Mouse (Mus musculus): ENCODE measurements around the gene Atp1b1. TPM values are rescaled to one million over a fixed set of nuclear protein-coding genes. Genes with fewer than 3 reads are reported as not detected.

Atp1b1 gene
- polyA plus RNA-seq, 1 experiment from 2014 or later, result 184 TPM

GRCm38 (mm10) chr1:164457531-164458244 is 467 bp downstream of the Atp1b1 start:
- peaks cover 5% of the 10 kb centered on the region; the same call in 1 of the 2 replicates for H3K36me3 ChIP-seq (ENCODE audit: control insufficient read depth, insufficient read depth, low read length)
- no peaks in the 10 kb centered on the region for H3K27me3 ChIP-seq (replicated peaks; ENCODE audit: control insufficient read depth, insufficient read depth, low read length)
- ATAC-seq, result peak; percentile 64
- peak overlapping the region; percentile 53 for H3K4me2 ChIP-seq (ENCODE audit: low read depth, low read length)
- H3K9me3 ChIP-seq (ENCODE audit: control insufficient read depth, low read length), result no peaks in the 10 kb centered on the region
- H3K4me1 ChIP-seq (ENCODE audit: control insufficient read depth, insufficient read depth, low read length), result peaks cover 7% of the 10 kb centered on the region; the same call in 1 of the 2 replicates
- H3K27ac ChIP-seq (ENCODE audit: low read length), result peak overlapping the region; percentile 93
- WGBS, result under 1% methylated on average over 64 of the region's 76 CpGs
- peak overlapping the region; percentile 66 for H3K4me3 ChIP-seq (ENCODE audit: low read length)
- peak overlapping the region; percentile 89 for H3K9ac ChIP-seq (ENCODE audit: low read depth, low read length)

GRCm38 (mm10) chr1:164456731-164457130 is 1.4 kb downstream of the Atp1b1 start:
- no peaks in the 10 kb centered on the region for H3K9me3 ChIP-seq (ENCODE audit: control insufficient read depth, low read length)
- peak overlapping the region; percentile 89 for H3K9ac ChIP-seq (ENCODE audit: low read depth, low read length)
- peak overlapping the region; percentile 53 for H3K4me2 ChIP-seq (ENCODE audit: low read depth, low read length)
- ATAC-seq, result no peak
- H3K4me3 ChIP-seq (ENCODE audit: low read length), result peak overlapping the region; percentile 66
- peaks cover 5% of the 10 kb centered on the region; the same call in 1 of the 2 replicates for H3K4me1 ChIP-seq (ENCODE audit: control insufficient read depth, insufficient read depth, low read length)
- WGBS, result 3% methylated on average over 8 of the region's 8 CpGs
- H3K36me3 ChIP-seq (ENCODE audit: control insufficient read depth, insufficient read depth, low read length), result peaks cover 5% of the 10 kb centered on the region; the same call in 1 of the 2 replicates
- no peaks in the 10 kb centered on the region for H3K27me3 ChIP-seq (replicated peaks; ENCODE audit: control insufficient read depth, insufficient read depth, low read length)
- H3K27ac ChIP-seq (ENCODE audit: low read length), result peak overlapping the region; percentile 93

GRCm38 (mm10) chr1:164456065-164456464 is 2.1 kb downstream of the Atp1b1 start:
- H3K4me3 ChIP-seq (ENCODE audit: low read length), result peak overlapping the region; percentile 66
- H3K4me2 ChIP-seq (ENCODE audit: low read depth, low read length), result peak overlapping the region; percentile 53
- no peak for ATAC-seq
- 22% methylated on average over 6 of the region's 6 CpGs for WGBS
- peaks cover 5% of the 10 kb centered on the region; the same call in 1 of the 2 replicates for H3K36me3 ChIP-seq (ENCODE audit: control insufficient read depth, insufficient read depth, low read length)
- peak overlapping the region; percentile 89 for H3K9ac ChIP-seq (ENCODE audit: low read depth, low read length)
- H3K27ac ChIP-seq (ENCODE audit: low read length), result peak overlapping the region; percentile 93
- H3K27me3 ChIP-seq (replicated peaks; ENCODE audit: control insufficient read depth, insufficient read depth, low read length), result no peaks in the 10 kb centered on the region
- H3K9me3 ChIP-seq (ENCODE audit: control insufficient read depth, low read length), result no peaks in the 10 kb centered on the region
- H3K4me1 ChIP-seq (ENCODE audit: control insufficient read depth, insufficient read depth, low read length), result 0 out of 2 replicates have a peak, but pooled peaks cover 3% of the 10 kb centered on the region

- ATAC-seq, result no peak
- peak overlapping the region; percentile 93 for H3K27ac ChIP-seq (ENCODE audit: low read length)
- WGBS, result 45% methylated on average over 7 of the region's 7 CpGs
- peak overlapping the region; percentile 89 for H3K9ac ChIP-seq (ENCODE audit: low read depth, low read length)
- 0 out of 2 replicates have a peak, but pooled peaks cover 3% of the 10 kb centered on the region for H3K4me1 ChIP-seq (ENCODE audit: control insufficient read depth, insufficient read depth, low read length)
- H3K4me3 ChIP-seq (ENCODE audit: low read length), result peak overlapping the region; percentile 66
- H3K9me3 ChIP-seq (ENCODE audit: control insufficient read depth, low read length), result no peaks in the 10 kb centered on the region
- no peaks in the 10 kb centered on the region for H3K27me3 ChIP-seq (replicated peaks; ENCODE audit: control insufficient read depth, insufficient read depth, low read length)
- peak overlapping the region; percentile 53 for H3K4me2 ChIP-seq (ENCODE audit: low read depth, low read length)
- H3K36me3 ChIP-seq (ENCODE audit: control insufficient read depth, insufficient read depth, low read length), result peaks cover 5% of the 10 kb centered on the region; the same call in 1 of the 2 replicates
Measured at GRCm38 (mm10) chr1:164455614-164456013, 2.5 kb downstream of the Atp1b1 start.

- H3K36me3 ChIP-seq (ENCODE audit: control insufficient read depth, insufficient read depth, low read length), result peaks cover 9% of the 10 kb centered on the region; the same call in 1 of the 2 replicates
- peak overlapping the region; percentile 66 for H3K4me3 ChIP-seq (ENCODE audit: low read length)
- H3K4me1 ChIP-seq (ENCODE audit: control insufficient read depth, insufficient read depth, low read length), result peaks cover 6% of the 10 kb centered on the region; the same call in 1 of the 2 replicates
- no peaks in the 10 kb centered on the region for H3K27me3 ChIP-seq (replicated peaks; ENCODE audit: control insufficient read depth, insufficient read depth, low read length)
- H3K9ac ChIP-seq (ENCODE audit: low read depth, low read length), result peak overlapping the region; percentile 51
- WGBS, result 19% methylated on average over 14 of the region's 14 CpGs
- no peak for ATAC-seq
- peak overlapping the region; percentile 28; the same call in 1 of the 2 replicates for H3K27ac ChIP-seq (ENCODE audit: low read length)
- H3K9me3 ChIP-seq (ENCODE audit: control insufficient read depth, low read length), result no peaks in the 10 kb centered on the region
- H3K4me2 ChIP-seq (ENCODE audit: low read depth, low read length), result peak overlapping the region; percentile 49
Measured at GRCm38 (mm10) chr1:164454747-164455400, 3.3 kb downstream of the Atp1b1 start.

GRCm38 (mm10) chr1:164453739-164454138 is 4.4 kb downstream of the Atp1b1 start:
- 72% methylated on average over 5 of the region's 5 CpGs for WGBS
- peak overlapping the region; percentile 49 for H3K4me2 ChIP-seq (ENCODE audit: low read depth, low read length)
- peaks cover 9% of the 10 kb centered on the region; the same call in 1 of the 2 replicates for H3K4me1 ChIP-seq (ENCODE audit: control insufficient read depth, insufficient read depth, low read length)

GRCm38 (mm10) chr1:164453146-164453545 is 5.0 kb downstream of the Atp1b1 start:
- WGBS, result 83% methylated on average over 8 of the region's 8 CpGs
- Histone ChIP-seq H3K27me3 (replicated peaks; ENCODE audit: control insufficient read depth, insufficient read depth, low read length) (no peaks in the 10 kb centered on the region), H3K36me3 (ENCODE audit: control insufficient read depth, insufficient read depth, low read length) (peaks cover 9% of the 10 kb centered on the region; the same call in 1 of the 2 replicates), H3K9ac (ENCODE audit: low read depth, low read length) (no peak overlapping the region), H3K4me2 (ENCODE audit: low read depth, low read length) (0 out of 2 replicates have a peak overlapping the region, but pooled peaks have one; percentile 49), H3K9me3 (ENCODE audit: control insufficient read depth, low read length) (no peaks in the 10 kb centered on the region), H3K4me1 (ENCODE audit: control insufficient read depth, insufficient read depth, low read length) (peaks cover 9% of the 10 kb centered on the region; the same call in 1 of the 2 replicates), H3K27ac (ENCODE audit: low read length) (no peak overlapping the region), H3K4me3 (ENCODE audit: low read length) (no peak overlapping the region)
- ATAC-seq, result no peak

More at GRCm38 (mm10) chr1:164453739-164454138, 4.4 kb downstream of the Atp1b1 start:
- H3K4me3 ChIP-seq (ENCODE audit: low read length), result peak overlapping the region; percentile 66
- H3K27ac ChIP-seq (ENCODE audit: low read length), result peak overlapping the region; percentile 35; the same call in 1 of the 2 replicates
- H3K36me3 ChIP-seq (ENCODE audit: control insufficient read depth, insufficient read depth, low read length), result peaks cover 9% of the 10 kb centered on the region; the same call in 1 of the 2 replicates
- H3K27me3 ChIP-seq (replicated peaks; ENCODE audit: control insufficient read depth, insufficient read depth, low read length), result no peaks in the 10 kb centered on the region
- H3K9me3 ChIP-seq (ENCODE audit: control insufficient read depth, low read length), result no peaks in the 10 kb centered on the region
- peak overlapping the region; percentile 51 for H3K9ac ChIP-seq (ENCODE audit: low read depth, low read length)
- no peak for ATAC-seq

- Histone ChIP-seq H3K9ac (ENCODE audit: low read depth, low read length) (no peak overlapping the region), H3K27me3 (replicated peaks; ENCODE audit: control insufficient read depth, insufficient read depth, low read length) (no peaks in the 10 kb centered on the region), H3K9me3 (ENCODE audit: control insufficient read depth, low read length) (no peaks in the 10 kb centered on the region), H3K4me2 (ENCODE audit: low read depth, low read length) (no peak overlapping the region), H3K4me1 (ENCODE audit: control insufficient read depth, insufficient read depth, low read length) (peaks cover 9% of the 10 kb centered on the region; the same call in 1 of the 2 replicates), H3K4me3 (ENCODE audit: low read length) (no peak overlapping the region), H3K36me3 (ENCODE audit: control insufficient read depth, insufficient read depth, low read length) (peaks cover 9% of the 10 kb centered on the region; the same call in 1 of the 2 replicates), H3K27ac (ENCODE audit: low read length) (no peak overlapping the region)
- 78% methylated on average over 6 of the region's 6 CpGs for WGBS
- no peak for ATAC-seq
Measured at GRCm38 (mm10) chr1:164452580-164452979, 5.6 kb downstream of the Atp1b1 start.

GRCm38 (mm10) chr1:164451346-164451745 is 6.8 kb downstream of the Atp1b1 start:
- Histone ChIP-seq H3K4me1 (ENCODE audit: control insufficient read depth, insufficient read depth, low read length) (peaks cover 9% of the 10 kb centered on the region; the same call in 1 of the 2 replicates), H3K27ac (ENCODE audit: low read length) (no peak overlapping the region), H3K4me2 (ENCODE audit: low read depth, low read length) (no peak overlapping the region), H3K36me3 (ENCODE audit: control insufficient read depth, insufficient read depth, low read length) (peaks cover 9% of the 10 kb centered on the region; the same call in 1 of the 2 replicates), H3K9ac (ENCODE audit: low read depth, low read length) (no peak overlapping the region), H3K27me3 (replicated peaks; ENCODE audit: control insufficient read depth, insufficient read depth, low read length) (no peaks in the 10 kb centered on the region), H3K9me3 (ENCODE audit: control insufficient read depth, low read length) (no peaks in the 10 kb centered on the region), H3K4me3 (ENCODE audit: low read length) (no peak overlapping the region)
- WGBS, result 85% methylated on average over 5 of the region's 5 CpGs
- ATAC-seq, result no peak

Measured in intestine, embryonic 16.5 days (tissue).